In genomic region chr7:114169996-114170395, GRCm38 (mm10) we compare ENCODE assay signal across 15 mouse cellular contexts. TPM values are rescaled to one million over a fixed set of nuclear protein-coding genes. Genes with fewer than 3 reads are reported as not detected.
DNase-seq lines count a peak whose midpoint lies in the region; ATAC-seq lines count a peak whose summit lies in the region.
"Had no signal": no experiment of that assay in that cellular context is flagged by ENCODE, and none has a peak within 500 bp of the region (broad histone marks: within the 10 kb centered on the region; RNA-seq: fewer than 3 reads in every experiment).

No protein-coding gene starts in this region.

- intact Hi-C loops in heart, postnatal 36 days (cut with DNase I) = no loop called here

- no peaks in the 10 kb centered on the region for H3K36me3 ChIP-seq in kidney, embryonic 14.5 days (ENCODE audit: control insufficient read depth, insufficient read depth, low read length)
- H3K36me3 ChIP-seq in liver, embryonic 12.5 days = no peaks in the 10 kb centered on the region
- H3K36me3 ChIP-seq in hindbrain, embryonic 11.5 days (ENCODE audit: control insufficient read depth, insufficient read depth, low read length) = no peaks in the 10 kb centered on the region
- H3K36me3 ChIP-seq: liver, embryonic 15.5 days; midbrain, embryonic 12.5 days; neural tube, embryonic 12.5 days had no signal

- no peak overlapping the region for H3K9ac ChIP-seq in kidney, embryonic 14.5 days (ENCODE audit: low read depth, low read length)
- H3K9ac ChIP-seq in liver, embryonic 12.5 days = no peak overlapping the region
- no peak overlapping the region for H3K9ac ChIP-seq in hindbrain, embryonic 11.5 days (ENCODE audit: low read depth, low read length)
- H3K9ac ChIP-seq: liver, embryonic 15.5 days; midbrain, embryonic 12.5 days; neural tube, embryonic 12.5 days had no signal

- no peaks in the 10 kb centered on the region for H3K27me3 ChIP-seq in kidney, embryonic 14.5 days (ENCODE audit: control insufficient read depth, insufficient read depth, low read length)
- no peaks in the 10 kb centered on the region for H3K27me3 ChIP-seq in liver, embryonic 12.5 days (replicated peaks)
- H3K27me3 ChIP-seq in hindbrain, embryonic 11.5 days (ENCODE audit: control insufficient read depth, insufficient read depth, low read length) = no peaks in the 10 kb centered on the region
- H3K27me3 ChIP-seq: liver, embryonic 15.5 days; midbrain, embryonic 12.5 days; neural tube, embryonic 12.5 days had no signal

- H3K9me3 ChIP-seq in kidney, embryonic 14.5 days (ENCODE audit: control insufficient read depth, low read length) = no peaks in the 10 kb centered on the region
- no peaks in the 10 kb centered on the region for H3K9me3 ChIP-seq in liver, embryonic 12.5 days (replicated peaks)
- H3K9me3 ChIP-seq in hindbrain, embryonic 11.5 days (ENCODE audit: control insufficient read depth, low read length) = no peaks in the 10 kb centered on the region
- H3K9me3 ChIP-seq: liver, embryonic 15.5 days; midbrain, embryonic 12.5 days; neural tube, embryonic 12.5 days had no signal

- ATAC-seq in kidney, embryonic 14.5 days (ENCODE audit: low FRiP score, low TSS enrichment) = no peak
- no peak for ATAC-seq in liver, embryonic 12.5 days
- no peak for ATAC-seq in hindbrain, embryonic 11.5 days (ENCODE audit: low FRiP score)
- ATAC-seq: hindbrain, embryonic 16.5 days had no signal

- H3K4me2 ChIP-seq in kidney, embryonic 14.5 days (replicated peaks; ENCODE audit: low read depth, low read length) = no peak overlapping the region
- H3K4me2 ChIP-seq in liver, embryonic 12.5 days = no peak overlapping the region
- H3K4me2 ChIP-seq in hindbrain, embryonic 11.5 days (replicated peaks; ENCODE audit: low read depth, low read length) = no peak overlapping the region
- H3K4me2 ChIP-seq: liver, embryonic 15.5 days; midbrain, embryonic 12.5 days; neural tube, embryonic 12.5 days had no signal

- H3K27ac ChIP-seq in kidney, embryonic 14.5 days (ENCODE audit: low read depth, low read length) = no peak overlapping the region
- H3K27ac ChIP-seq in liver, embryonic 12.5 days = no peak overlapping the region
- no peak overlapping the region for H3K27ac ChIP-seq in hindbrain, embryonic 11.5 days (ENCODE audit: low read depth, low read length)
- H3K27ac ChIP-seq: layer of hippocampus, adult 2 months; liver, embryonic 15.5 days; midbrain, embryonic 12.5 days; neural tube, embryonic 12.5 days had no signal

- WGBS in kidney, embryonic 14.5 days = 90% methylated on average over 4 of the region's 4 CpGs
- 80% methylated on average over 4 of the region's 4 CpGs for WGBS in liver, embryonic 12.5 days (ENCODE audit: insufficient replicate concordance)
- 91% methylated on average over 4 of the region's 4 CpGs for WGBS in hindbrain, embryonic 11.5 days

- peaks cover 9% of the 10 kb centered on the region; the same call in 1 of the 2 replicates for H3K4me1 ChIP-seq in kidney, embryonic 14.5 days (ENCODE audit: control insufficient read depth, insufficient read depth, low read length)
- H3K4me1 ChIP-seq in liver, embryonic 12.5 days = peaks cover 13% of the 10 kb centered on the region
- no peaks in the 10 kb centered on the region for H3K4me1 ChIP-seq in hindbrain, embryonic 11.5 days (replicated peaks; ENCODE audit: control insufficient read depth, insufficient read depth, low read length)
- H3K4me1 ChIP-seq: liver, embryonic 15.5 days; midbrain, embryonic 12.5 days; neural tube, embryonic 12.5 days had no signal

- peak; percentile 27 for DNase-seq in kidney, adult 18-20 months
- DNase-seq in heart, adult 8-10 months (ENCODE audit: low spot score) = peak; percentile 33
- peak; percentile 11 to 21 for DNase-seq in heart, postnatal 36 days
- peak; percentile 19 to 74 for DNase-seq in lung, postnatal 4 days
- no peak for DNase-seq in hindbrain, embryonic 11.5 days (ENCODE audit: low spot score)
- DNase-seq: adrenal gland, adult 8-10 months; thymus, postnatal 14 days had no signal

- no peak overlapping the region for H3K4me3 ChIP-seq in kidney, embryonic 14.5 days (ENCODE audit: low read length)
- no peak overlapping the region for H3K4me3 ChIP-seq in liver, embryonic 12.5 days
- no peak overlapping the region for H3K4me3 ChIP-seq in hindbrain, embryonic 11.5 days (ENCODE audit: low read depth, low read length)
- H3K4me3 ChIP-seq: erythroblast, embryonic 14.5 days; layer of hippocampus, adult 2 months; liver, embryonic 15.5 days; midbrain, embryonic 12.5 days; neural tube, embryonic 12.5 days had no signal

RNA-seq across cellular contexts. Expression of gene Rras2, which starts 52.4 kb away (rescaled TPM):
- polyA plus RNA-seq in kidney, embryonic 14.5 days (2014; fragmentation: Nextera tagmentation; extraction: Ambion mirVana) = 35.2 and 46.4 TPM in 2 replicates
- total RNA-seq in heart, adult 8-10 months (2022) = 10 to 100 TPM; 42.5 to 68.2 (median 55.1) TPM
- total RNA-seq in heart, postnatal 36 days (2021) = 10 to 100 TPM; 48.5 to 51.6 TPM
- polyA plus RNA-seq in liver, embryonic 12.5 days (2016; fragmentation: Nextera tagmentation; extraction: Ambion mirVana) = 13.7 and 14.5 TPM in 2 replicates
- 24.3 and 26.7 TPM in 2 replicates for polyA plus RNA-seq in hindbrain, embryonic 11.5 days (2014; fragmentation: Nextera tagmentation; extraction: Ambion mirVana)
- polyA plus RNA-seq: erythroblast, embryonic 14.5 days had no signal
